Mouse (Mus musculus): ENCODE measurements around the gene Acin1.

The Acin1 gene

GRCm38 (mm10) chr14:54698733-54699132 is 12.0 kb upstream of the Acin1 start, which contains the start of gene Gm29776:
Gm29776 (minus strand) TSS chr14:54698833.
- DNase-seq (ENCODE audit: low spot score) = no peak

GRCm38 (mm10) chr14:54696752-54697151 is 10.0 kb upstream of the Acin1 start:
- no peak for DNase-seq (ENCODE audit: low spot score)

GRCm38 (mm10) chr14:54695042-54695441 is 8.3 kb upstream of the Acin1 start:
- DNase-seq (ENCODE audit: low spot score) = peak; percentile 76

GRCm38 (mm10) chr14:54687251-54687650 is 520 bp upstream of the Acin1 start:
- DNase-seq (ENCODE audit: low spot score) = no peak

- DNase-seq (ENCODE audit: low spot score) = peak; percentile 89
Observed at GRCm38 (mm10) chr14:54686063-54686521, 639 bp downstream of the Acin1 start, which contains the start of gene 1700123O20Rik. 1700123O20Rik (plus strand) TSS chr14:54686216.

- DNase-seq (ENCODE audit: low spot score) = no peak
Observed at GRCm38 (mm10) chr14:54685471-54685870, 1.3 kb downstream of the Acin1 start.

- no peak for DNase-seq (ENCODE audit: low spot score)
Observed at GRCm38 (mm10) chr14:54682396-54682795, 4.3 kb downstream of the Acin1 start.

- peak; percentile 83 for DNase-seq (ENCODE audit: low spot score)
Observed at GRCm38 (mm10) chr14:54678657-54679304, 8.0 kb downstream of the Acin1 start.

- DNase-seq (ENCODE audit: low spot score) = no peak
Observed at GRCm38 (mm10) chr14:54676290-54676689, 10.4 kb downstream of the Acin1 start.

GRCm38 (mm10) chr14:54674317-54674716 is 12.4 kb downstream of the Acin1 start:
- no peak for DNase-seq (ENCODE audit: low spot score)

GRCm38 (mm10) chr14:54669381-54669780 is 17.4 kb downstream of the Acin1 start:
- DNase-seq (ENCODE audit: low spot score) = no peak

GRCm38 (mm10) chr14:54664477-54665222 is 22.1 kb downstream of the Acin1 start:
- DNase-seq (ENCODE audit: low spot score) = no peak

- no peak for DNase-seq (ENCODE audit: low spot score)
Observed at GRCm38 (mm10) chr14:54660009-54660408, 26.7 kb downstream of the Acin1 start.

GRCm38 (mm10) chr14:54653496-54653895 is 33.2 kb downstream of the Acin1 start:
- DNase-seq (ENCODE audit: low spot score) = peak; percentile 94

GRCm38 (mm10) chr14:54652787-54653186 is 33.9 kb downstream of the Acin1 start:
- DNase-seq (ENCODE audit: low spot score) = peak; percentile 20

GRCm38 (mm10) chr14:54651556-54651955 is 35.2 kb downstream of the Acin1 start:
- no peak for DNase-seq (ENCODE audit: low spot score)

GRCm38 (mm10) chr14:54650621-54651454 is 35.9 kb downstream of the Acin1 start:
- DNase-seq (ENCODE audit: low spot score) = peak; percentile 77

GRCm38 (mm10) chr14:54647900-54648299 is 38.8 kb downstream of the Acin1 start:
- DNase-seq (ENCODE audit: low spot score) = no peak

- no peak for DNase-seq (ENCODE audit: low spot score)
Observed at GRCm38 (mm10) chr14:54646898-54647636, 39.7 kb downstream of the Acin1 start.

GRCm38 (mm10) chr14:54646455-54646854 is 40.3 kb downstream of the Acin1 start:
- DNase-seq (ENCODE audit: low spot score) = no peak

- no peak for DNase-seq (ENCODE audit: low spot score)
Observed at GRCm38 (mm10) chr14:54644294-54644693, 42.4 kb downstream of the Acin1 start.

- no peak for DNase-seq (ENCODE audit: low spot score)
Observed at GRCm38 (mm10) chr14:54643011-54643410, 43.7 kb downstream of the Acin1 start.
